Mouse (Mus musculus): ENCODE results near the gene 1110008P14Rik.

DNA sequence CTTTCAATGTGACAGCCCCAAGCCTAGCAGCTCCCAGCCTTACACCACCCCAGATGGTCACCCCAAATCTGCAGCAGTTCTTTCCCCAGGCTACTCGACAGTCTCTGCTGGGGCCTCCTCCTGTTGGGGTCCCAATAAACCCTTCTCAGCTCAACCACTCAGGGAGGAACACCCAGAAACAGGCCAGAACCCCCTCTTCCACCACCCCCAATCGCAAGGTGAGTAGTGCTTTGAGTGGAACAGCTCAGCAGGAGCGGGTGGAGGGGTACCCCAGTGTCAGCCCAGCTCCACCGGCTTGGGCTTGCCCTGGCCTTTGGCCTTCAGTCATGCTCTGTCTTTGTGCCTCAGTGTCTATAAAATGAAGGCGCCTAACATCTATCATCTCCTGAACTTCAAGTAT lies 14.4 kb downstream of the 1110008P14Rik start:
- TF ChIP-seq EP300 (IDR thresholded peaks at IDR 0.05; ENCODE audit: insufficient read depth, low read depth, low read length) (no peak), CTCF (IDR thresholded peaks at IDR 0.05; ENCODE audit: low read depth, low read length) (no peak)

Measured in ES-Bruce4 (cell line).